Mouse (Mus musculus) mammary gland, adult 2 months (tissue): Measurements from ENCODE around the gene Arl6ip1. TPM values are rescaled to one million over a fixed set of nuclear protein-coding genes. Genes with fewer than 3 reads are reported as not detected.

Experiments
- polyA plus RNA-seq: library from polyadenylated mRNA; depleted of rRNA; stranded (reverse); fragments of >200 nt; gene quantifications from 2 replicates; pipeline ENCODE4 v1.2.3, GENCODE M21; 2012; ENCODE audit warnings: low replicate concordance; rRNA removed

Arl6ip1 gene
- 31.8 and 90.0 TPM in 2 replicates for polyA plus RNA-seq

DNA sequence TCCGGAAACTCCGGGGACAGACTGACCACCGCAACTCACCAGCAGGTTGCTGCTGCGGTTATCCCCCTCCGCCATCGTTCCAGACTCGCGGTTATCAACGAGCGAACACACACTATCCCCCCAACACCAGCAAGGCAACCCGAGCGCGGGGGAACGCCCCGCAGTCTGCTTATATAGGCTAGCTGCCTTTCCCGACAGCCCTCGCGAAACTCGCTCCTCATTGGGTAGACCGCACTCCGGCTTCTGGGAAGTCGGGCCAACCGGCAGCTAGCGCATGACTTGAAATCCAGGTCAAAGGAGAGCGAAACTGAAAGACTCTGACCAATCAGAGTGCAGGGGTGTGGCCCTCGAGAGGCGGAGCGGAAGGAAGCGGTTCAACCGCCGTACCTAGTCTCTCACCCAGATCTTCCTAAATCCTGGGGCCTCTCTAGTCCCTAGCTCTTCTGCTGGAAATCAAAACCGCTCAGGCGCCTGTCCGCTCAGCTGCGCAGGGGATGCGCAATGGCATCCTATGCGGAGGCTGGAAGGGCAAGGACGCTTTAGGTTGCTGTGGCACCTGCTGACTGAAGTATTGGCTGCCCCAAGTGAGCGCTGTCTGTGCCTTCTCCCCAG, at the start of gene Arl6ip1:
TSS of gene Arl6ip1 (minus strand) at position 233 of the 612 bp plus-strand sequence.

DNA sequence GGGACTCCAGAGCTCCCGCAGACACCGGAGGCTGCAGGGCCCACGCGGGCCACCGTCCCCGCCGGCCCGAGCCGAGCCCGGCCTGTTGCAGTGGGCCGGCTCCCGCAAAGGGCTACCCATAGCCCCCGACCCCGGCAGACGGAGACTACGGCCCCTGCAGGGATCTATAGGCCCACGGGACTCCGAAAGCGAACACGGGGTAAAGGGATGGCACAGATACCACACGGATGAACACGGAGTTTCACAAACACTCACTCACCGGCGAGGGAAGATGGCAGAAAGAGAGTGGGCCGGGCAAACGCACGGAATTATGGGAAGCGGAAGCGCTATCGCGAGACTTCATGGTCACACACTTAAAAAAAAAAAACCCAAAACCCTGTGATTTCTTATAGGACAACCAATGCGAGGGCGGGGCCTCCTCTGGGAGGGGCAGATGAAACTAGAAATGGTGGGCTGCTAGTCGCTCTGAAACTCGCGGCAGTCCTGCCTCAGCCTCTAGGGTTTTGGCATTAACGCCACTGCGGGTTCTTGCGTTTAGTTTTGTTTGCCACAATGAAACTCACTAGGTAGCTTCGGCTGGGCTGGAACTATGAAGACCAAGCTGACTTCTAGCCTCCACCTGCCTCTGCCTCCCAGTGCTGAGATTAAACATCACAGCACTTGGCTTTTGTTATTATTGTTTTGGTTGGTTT, 13.4 kb downstream of the Arl6ip1 start, which contains the start of gene Rps15a:
TSS of gene Rps15a (minus strand) at position 312 of the 692 bp plus-strand sequence.

Other genes starting within 250 kb of the Arl6ip1 start
- 380 and 998 TPM in 2 replicates for gene Rps15a, start 13.5 kb downstream of the Arl6ip1 start, polyA plus RNA-seq
- 39.3 and 39.5 TPM in 2 replicates for gene Smg1, start 114.0 kb upstream of the Arl6ip1 start, polyA plus RNA-seq